Mouse (Mus musculus): Measurements from ENCODE around the gene BC051019.

Gene BC051019

GRCm38 (mm10) chr7:109723697-109724096, at the start of gene BC051019:
Gene BC051019 (minus strand): TSS chr7:109723850.
- DNase-seq (ENCODE audit: low read depth, low spot score) = no peak

- DNase-seq (ENCODE audit: low read depth, low spot score) = no peak
Observed at GRCm38 (mm10) chr7:109772251-109772650, 48.6 kb upstream of the BC051019 start.

GRCm38 (mm10) chr7:109768699-109769383, 45.2 kb upstream of the BC051019 start:
- no peak for DNase-seq (ENCODE audit: low read depth, low spot score)

- no peak for DNase-seq (ENCODE audit: low read depth, low spot score)
Observed at GRCm38 (mm10) chr7:109767575-109768350, 44.1 kb upstream of the BC051019 start.

GRCm38 (mm10) chr7:109764009-109764408, 40.4 kb upstream of the BC051019 start:
- no peak for DNase-seq (ENCODE audit: low read depth, low spot score)

- DNase-seq (ENCODE audit: low read depth, low spot score) = no peak
Observed at GRCm38 (mm10) chr7:109756291-109756690, 32.6 kb upstream of the BC051019 start.

GRCm38 (mm10) chr7:109754034-109754433, 30.4 kb upstream of the BC051019 start:
- no peak for DNase-seq (ENCODE audit: low read depth, low spot score)

GRCm38 (mm10) chr7:109752008-109752925, 28.6 kb upstream of the BC051019 start, which contains the start of gene Tmem9b:
Gene Tmem9b (minus strand): TSS chr7:109752875.
- DNase-seq (ENCODE audit: low read depth, low spot score) = peak; percentile 41

GRCm38 (mm10) chr7:109751427-109752007, 27.9 kb upstream of the BC051019 start:
- no peak for DNase-seq (ENCODE audit: low read depth, low spot score)

- DNase-seq (ENCODE audit: low read depth, low spot score) = no peak
Observed at GRCm38 (mm10) chr7:109747747-109748146, 24.1 kb upstream of the BC051019 start.

GRCm38 (mm10) chr7:109741703-109742102, 18.1 kb upstream of the BC051019 start:
- DNase-seq (ENCODE audit: low read depth, low spot score) = no peak

GRCm38 (mm10) chr7:109741060-109741459, 17.4 kb upstream of the BC051019 start:
- no peak for DNase-seq (ENCODE audit: low read depth, low spot score)

GRCm38 (mm10) chr7:109739822-109740370, 16.2 kb upstream of the BC051019 start:
- DNase-seq (ENCODE audit: low read depth, low spot score) = no peak

- no peak for DNase-seq (ENCODE audit: low read depth, low spot score)
Observed at GRCm38 (mm10) chr7:109734806-109735205, 11.2 kb upstream of the BC051019 start.

- no peak for DNase-seq (ENCODE audit: low read depth, low spot score)
Observed at GRCm38 (mm10) chr7:109731626-109732025, 8.0 kb upstream of the BC051019 start, which contains the start of gene Ascl3. Gene Ascl3 (minus strand): TSS chr7:109731726.

GRCm38 (mm10) chr7:109723114-109723513, 536 bp downstream of the BC051019 start:
- no peak for DNase-seq (ENCODE audit: low read depth, low spot score)

- DNase-seq (ENCODE audit: low read depth, low spot score) = no peak
Observed at GRCm38 (mm10) chr7:109722618-109723017, 1.0 kb downstream of the BC051019 start.

GRCm38 (mm10) chr7:109719286-109719685, 4.4 kb downstream of the BC051019 start:
- peak; percentile 43 for DNase-seq (ENCODE audit: low read depth, low spot score)

GRCm38 (mm10) chr7:109713434-109713982, 10.1 kb downstream of the BC051019 start:
- no peak for DNase-seq (ENCODE audit: low read depth, low spot score)

GRCm38 (mm10) chr7:109712198-109712597, 11.5 kb downstream of the BC051019 start:
- DNase-seq (ENCODE audit: low read depth, low spot score) = no peak

- no peak for DNase-seq (ENCODE audit: low read depth, low spot score)
Observed at GRCm38 (mm10) chr7:109710069-109710468, 13.6 kb downstream of the BC051019 start.
